Mouse (Mus musculus): ENCODE data around the gene Akap17b. TPM values are rescaled to one million over a fixed set of nuclear protein-coding genes. Genes with fewer than 3 reads are reported as not detected.

The Akap17b gene
- polyA plus RNA-seq, 1 experiment from 2014 or later, result 3.8 TPM

DNA sequence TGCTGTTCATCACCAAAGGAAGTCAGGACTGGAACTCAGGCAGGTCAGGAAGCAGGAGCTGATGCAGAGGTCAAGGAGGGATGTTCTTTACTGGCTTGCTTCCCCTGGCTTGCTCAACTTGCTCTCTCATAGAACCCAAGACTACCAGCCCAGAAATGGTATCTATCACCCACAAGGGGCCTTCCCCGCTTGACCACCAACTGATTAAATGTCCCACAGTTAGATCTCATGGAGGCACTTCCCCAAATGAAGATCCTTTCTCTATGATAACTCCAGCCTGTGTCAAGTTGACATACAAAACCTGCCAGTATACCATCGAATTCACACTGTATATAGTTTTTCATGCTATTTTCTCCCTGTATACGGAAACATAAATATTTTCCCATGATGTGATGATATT, 49.9 kb downstream of the Akap17b start:
- Histone ChIP-seq H3K36me3 (ENCODE audit: control insufficient read depth, insufficient read depth, low read length) (no peaks in the 10 kb centered on the region), H3K4me1 (replicated peaks; ENCODE audit: control insufficient read depth, insufficient read depth, low read length) (no peaks in the 10 kb centered on the region), H3K9me3 (ENCODE audit: control insufficient read depth, low read length) (no peaks in the 10 kb centered on the region), H3K27ac (ENCODE audit: low read depth, low read length) (no peak overlapping the region), H3K9ac (ENCODE audit: low read length) (no peak overlapping the region), H3K4me2 (ENCODE audit: low read depth, low read length, severe bottlenecking) (no peak overlapping the region), H3K4me3 (ENCODE audit: low read depth, low read length) (no peak overlapping the region), H3K27me3 (ENCODE audit: control insufficient read depth, insufficient read depth, low read length) (no peaks in the 10 kb centered on the region)
- DNase-seq (ENCODE audit: low spot score), result no peak
- ATAC-seq (replicated peaks; ENCODE audit: low FRiP score), result no peak
- 90% methylated on average over 3 of the region's 3 CpGs for WGBS

DNA sequence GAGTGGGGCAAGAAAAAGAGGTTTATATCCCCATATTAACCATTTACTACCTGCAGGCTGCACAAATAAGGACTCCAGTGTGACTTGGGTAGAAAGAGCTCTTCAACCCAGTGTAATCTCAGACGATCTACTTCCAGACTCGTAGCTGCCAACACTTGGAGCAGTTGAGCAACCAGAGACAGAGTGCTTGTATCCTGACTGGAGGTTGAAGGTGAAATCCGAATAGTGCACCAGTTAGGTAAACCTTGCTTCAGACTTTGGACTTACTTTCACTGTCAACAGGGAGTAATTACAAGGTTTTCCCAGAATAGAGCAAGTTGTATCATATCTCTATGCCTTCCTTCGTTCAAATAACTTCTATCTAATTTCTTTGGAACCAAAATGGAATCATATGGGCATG, 53.7 kb downstream of the Akap17b start:
- H3K9ac ChIP-seq (ENCODE audit: low read length), result no peak overlapping the region
- WGBS, result 86% methylated on average over 4 of the region's 4 CpGs
- no peaks in the 10 kb centered on the region for H3K36me3 ChIP-seq (ENCODE audit: control insufficient read depth, insufficient read depth, low read length)
- DNase-seq (ENCODE audit: low spot score) (no peak), ATAC-seq (replicated peaks; ENCODE audit: low FRiP score) (no peak)
- no peaks in the 10 kb centered on the region for H3K27me3 ChIP-seq (ENCODE audit: control insufficient read depth, insufficient read depth, low read length)
- no peak overlapping the region for H3K4me2 ChIP-seq (ENCODE audit: low read depth, low read length, severe bottlenecking)
- no peaks in the 10 kb centered on the region for H3K9me3 ChIP-seq (ENCODE audit: control insufficient read depth, low read length)
- no peak overlapping the region for H3K27ac ChIP-seq (ENCODE audit: low read depth, low read length)
- no peaks in the 10 kb centered on the region for H3K4me1 ChIP-seq (replicated peaks; ENCODE audit: control insufficient read depth, insufficient read depth, low read length)
- H3K4me3 ChIP-seq (ENCODE audit: low read depth, low read length), result no peak overlapping the region

- Histone ChIP-seq H3K9me3 (ENCODE audit: control insufficient read depth, low read length) (no peaks in the 10 kb centered on the region), H3K9ac (ENCODE audit: low read length) (no peak overlapping the region), H3K27me3 (ENCODE audit: control insufficient read depth, insufficient read depth, low read length) (no peaks in the 10 kb centered on the region), H3K36me3 (ENCODE audit: control insufficient read depth, insufficient read depth, low read length) (no peaks in the 10 kb centered on the region), H3K4me1 (replicated peaks; ENCODE audit: control insufficient read depth, insufficient read depth, low read length) (no peaks in the 10 kb centered on the region), H3K4me3 (ENCODE audit: low read depth, low read length) (no peak overlapping the region), H3K4me2 (ENCODE audit: low read depth, low read length, severe bottlenecking) (no peak overlapping the region), H3K27ac (ENCODE audit: low read depth, low read length) (no peak overlapping the region)
- WGBS, result 72% methylated on average over 1 of the region's 1 CpGs
- DNase-seq (ENCODE audit: low spot score) (no peak), ATAC-seq (replicated peaks; ENCODE audit: low FRiP score) (no peak)
Observed at GRCm38 (mm10) chrX:36591120-36591519, 54.1 kb downstream of the Akap17b start.

DNA sequence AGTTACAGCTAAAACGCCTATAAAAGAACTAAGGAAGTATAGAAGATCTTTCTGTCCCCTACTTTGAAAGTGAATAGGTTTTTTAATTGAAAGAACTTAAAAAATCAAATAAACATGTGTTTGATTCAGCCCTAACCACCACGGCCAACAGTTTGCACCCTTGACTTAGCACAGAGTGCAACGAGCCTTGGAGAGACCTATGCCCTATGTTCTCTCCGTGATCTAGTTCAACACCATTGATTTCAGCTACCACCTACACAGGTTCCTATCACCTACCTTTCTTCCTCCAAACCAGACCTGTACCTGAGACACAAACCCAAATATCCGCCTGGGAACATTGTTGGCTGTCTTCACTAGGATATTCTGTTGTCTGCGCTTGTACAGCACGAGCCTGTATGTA, 54.9 kb downstream of the Akap17b start:
- Histone ChIP-seq H3K27ac (ENCODE audit: low read depth, low read length) (no peak overlapping the region), H3K36me3 (ENCODE audit: control insufficient read depth, insufficient read depth, low read length) (no peaks in the 10 kb centered on the region), H3K9me3 (ENCODE audit: control insufficient read depth, low read length) (no peaks in the 10 kb centered on the region), H3K4me3 (ENCODE audit: low read depth, low read length) (no peak overlapping the region), H3K4me2 (ENCODE audit: low read depth, low read length, severe bottlenecking) (no peak overlapping the region), H3K27me3 (ENCODE audit: control insufficient read depth, insufficient read depth, low read length) (no peaks in the 10 kb centered on the region), H3K9ac (ENCODE audit: low read length) (no peak overlapping the region), H3K4me1 (replicated peaks; ENCODE audit: control insufficient read depth, insufficient read depth, low read length) (no peaks in the 10 kb centered on the region)
- ATAC-seq (replicated peaks; ENCODE audit: low FRiP score), result no peak
- WGBS, result 91% methylated on average over 7 of the region's 7 CpGs
- no peak for DNase-seq (ENCODE audit: low spot score)

DNA sequence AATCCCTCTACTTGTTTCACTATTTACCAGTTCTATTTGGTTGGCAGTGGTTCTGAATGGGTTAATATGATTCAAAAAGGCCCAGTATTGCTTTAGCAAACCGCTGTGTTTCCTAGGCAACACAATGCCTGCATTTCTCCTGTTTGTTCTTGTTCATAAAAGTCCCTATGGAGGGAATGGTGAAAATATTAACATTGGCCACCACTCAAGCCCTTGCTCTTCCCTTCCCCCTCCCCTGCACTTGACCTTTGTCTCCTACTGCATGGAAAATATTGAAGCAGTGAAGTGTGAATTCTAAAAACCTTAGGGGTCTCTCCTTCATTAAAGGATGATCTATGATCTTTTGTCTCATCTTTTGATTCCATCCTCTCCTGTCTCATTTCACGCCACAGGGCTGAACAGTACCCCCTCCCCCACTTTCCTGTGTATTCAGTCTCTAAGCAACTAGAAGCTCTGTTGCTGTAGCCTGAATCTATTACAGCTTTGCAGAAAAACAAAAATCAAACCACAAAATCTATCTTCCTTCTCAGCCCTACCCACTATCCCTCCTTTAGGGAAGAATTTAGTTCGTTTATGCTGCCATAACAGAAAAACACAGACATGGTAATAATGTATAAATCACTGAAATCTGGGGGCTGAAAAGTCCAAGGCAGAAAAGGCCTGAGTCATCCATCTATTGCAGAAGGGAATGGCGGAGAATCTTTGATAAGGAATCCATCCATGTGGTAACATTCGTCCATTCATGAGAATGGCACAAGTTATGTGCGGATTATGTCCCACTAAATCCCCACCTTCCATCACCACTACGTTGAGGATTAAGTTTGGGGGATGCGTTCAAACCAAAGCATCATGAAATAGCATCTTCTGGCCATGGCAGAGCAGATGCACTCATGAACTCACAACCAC, 57.6 kb downstream of the Akap17b start:
- DNase-seq (ENCODE audit: low spot score) (no peak), ATAC-seq (replicated peaks; ENCODE audit: low FRiP score) (peak; percentile 61; the same call in 1 of the 2 replicates)
- Histone ChIP-seq H3K27ac (ENCODE audit: low read depth, low read length) (no peak overlapping the region), H3K27me3 (ENCODE audit: control insufficient read depth, insufficient read depth, low read length) (no peaks in the 10 kb centered on the region), H3K9me3 (ENCODE audit: control insufficient read depth, low read length) (no peaks in the 10 kb centered on the region), H3K9ac (ENCODE audit: low read length) (no peak overlapping the region), H3K4me2 (ENCODE audit: low read depth, low read length, severe bottlenecking) (no peak overlapping the region), H3K4me3 (ENCODE audit: low read depth, low read length) (no peak overlapping the region), H3K4me1 (replicated peaks; ENCODE audit: control insufficient read depth, insufficient read depth, low read length) (no peaks in the 10 kb centered on the region), H3K36me3 (ENCODE audit: control insufficient read depth, insufficient read depth, low read length) (no peaks in the 10 kb centered on the region)
- 69% methylated on average over 8 of the region's 8 CpGs for whole genome bisulfite sequencing

- no peak overlapping the region for H3K27ac ChIP-seq (ENCODE audit: low read depth, low read length)
- no peak overlapping the region for H3K4me3 ChIP-seq (ENCODE audit: low read depth, low read length)
- no peaks in the 10 kb centered on the region for H3K27me3 ChIP-seq (ENCODE audit: control insufficient read depth, insufficient read depth, low read length)
- ATAC-seq (replicated peaks; ENCODE audit: low FRiP score) (no peak), DNase-seq (ENCODE audit: low spot score) (no peak)
- no peak overlapping the region for H3K4me2 ChIP-seq (ENCODE audit: low read depth, low read length, severe bottlenecking)
- H3K4me1 ChIP-seq (replicated peaks; ENCODE audit: control insufficient read depth, insufficient read depth, low read length), result no peaks in the 10 kb centered on the region
- no peak overlapping the region for H3K9ac ChIP-seq (ENCODE audit: low read length)
- 47% methylated on average over 1 of the region's 1 CpGs for WGBS
- H3K9me3 ChIP-seq (ENCODE audit: control insufficient read depth, low read length), result no peaks in the 10 kb centered on the region
- no peaks in the 10 kb centered on the region for H3K36me3 ChIP-seq (ENCODE audit: control insufficient read depth, insufficient read depth, low read length)
Observed at GRCm38 (mm10) chrX:36586629-36587303, 58.4 kb downstream of the Akap17b start.

DNA sequence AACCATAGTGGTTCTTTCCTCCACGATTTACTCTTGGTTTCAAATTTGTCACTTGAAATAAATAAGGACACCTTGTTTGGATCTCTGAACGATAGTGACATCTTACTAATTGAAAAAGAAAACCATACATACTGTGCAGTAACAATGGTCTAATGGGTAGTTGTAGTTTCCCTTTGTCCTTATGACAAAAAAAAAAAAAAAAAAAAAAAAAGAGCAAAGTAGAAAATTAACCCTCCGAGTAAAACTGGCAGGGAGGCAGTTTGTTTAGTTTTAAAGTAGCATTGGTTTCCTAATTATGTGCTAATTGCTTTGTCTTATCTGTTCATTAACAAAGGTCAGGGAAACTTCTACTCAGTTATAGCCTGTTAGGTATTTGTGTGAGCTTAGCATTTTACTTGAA, 83.1 kb downstream of the Akap17b start:
- no peak overlapping the region for H3K9ac ChIP-seq (ENCODE audit: low read length)
- no peaks in the 10 kb centered on the region for H3K9me3 ChIP-seq (ENCODE audit: control insufficient read depth, low read length)
- H3K36me3 ChIP-seq (ENCODE audit: control insufficient read depth, insufficient read depth, low read length), result no peaks in the 10 kb centered on the region
- H3K27me3 ChIP-seq (ENCODE audit: control insufficient read depth, insufficient read depth, low read length), result no peaks in the 10 kb centered on the region
- H3K4me1 ChIP-seq (replicated peaks; ENCODE audit: control insufficient read depth, insufficient read depth, low read length), result no peaks in the 10 kb centered on the region
- H3K4me2 ChIP-seq (ENCODE audit: low read depth, low read length, severe bottlenecking), result no peak overlapping the region
- ATAC-seq (replicated peaks; ENCODE audit: low FRiP score) (no peak), DNase-seq (ENCODE audit: low spot score) (no peak)
- H3K4me3 ChIP-seq (ENCODE audit: low read depth, low read length), result no peak overlapping the region
- H3K27ac ChIP-seq (ENCODE audit: low read depth, low read length), result no peak overlapping the region
- WGBS, result 39% methylated on average over 3 of the region's 3 CpGs

DNA sequence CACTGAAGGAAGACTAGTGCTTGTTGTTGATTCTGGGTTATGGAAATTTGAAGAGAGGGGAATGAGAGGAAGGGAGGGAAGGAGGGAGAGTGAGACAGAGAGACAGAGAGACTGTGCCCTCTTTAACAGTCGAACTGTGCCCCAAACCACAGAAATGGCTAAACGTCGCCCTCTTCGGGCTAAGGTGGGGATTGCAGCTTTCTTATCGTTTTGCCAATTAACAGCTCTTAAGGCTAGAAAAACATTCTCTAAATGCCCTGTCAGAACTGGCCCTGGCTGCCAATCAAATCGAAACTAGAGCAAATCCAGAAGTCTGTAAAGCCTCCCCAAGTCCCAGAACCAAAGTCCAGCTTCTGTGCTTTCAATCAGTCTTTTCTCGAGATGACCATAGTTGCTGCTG, 83.5 kb downstream of the Akap17b start:
- H3K27ac ChIP-seq (ENCODE audit: low read depth, low read length), result no peak overlapping the region
- H3K4me2 ChIP-seq (ENCODE audit: low read depth, low read length, severe bottlenecking), result no peak overlapping the region
- H3K36me3 ChIP-seq (ENCODE audit: control insufficient read depth, insufficient read depth, low read length), result no peaks in the 10 kb centered on the region
- no peaks in the 10 kb centered on the region for H3K4me1 ChIP-seq (replicated peaks; ENCODE audit: control insufficient read depth, insufficient read depth, low read length)
- H3K9me3 ChIP-seq (ENCODE audit: control insufficient read depth, low read length), result no peaks in the 10 kb centered on the region
- no peaks in the 10 kb centered on the region for H3K27me3 ChIP-seq (ENCODE audit: control insufficient read depth, insufficient read depth, low read length)
- ATAC-seq (replicated peaks; ENCODE audit: low FRiP score) (no peak), DNase-seq (ENCODE audit: low spot score) (peak; percentile 82)
- no peak overlapping the region for H3K4me3 ChIP-seq (ENCODE audit: low read depth, low read length)
- WGBS, result 14% methylated on average over 7 of the region's 7 CpGs
- H3K9ac ChIP-seq (ENCODE audit: low read length), result no peak overlapping the region

All from forebrain, embryonic 11.5 days (tissue).